Mouse (Mus musculus) heart, postnatal 14 days (tissue): ENCODE results near the gene Lrch4. TPM values are rescaled to one million over a fixed set of nuclear protein-coding genes. Genes with fewer than 3 reads are reported as not detected.

Source experiments
- DNase-seq, 2 experiments: peaks; one replicate each; pipeline ENCODE4 v3.0.0; 2021 to 2022
- intact Hi-C: fragments of 180-260 bp; cut with DNase I; formaldehyde crosslinking; loops from one replicate; pipeline ENCODE4 v1.15.1; 2025
- total RNA-seq, 2 experiments: library from RNA; stranded (reverse); gene quantifications; 2 replicates each; pipeline ENCODE4 v1.2.3; 2021

Gene Lrch4
- total RNA-seq, 2 experiments from 2014 or later = 22.6 to 23.0 TPM

- no peak for DNase-seq
- intact Hi-C loops = no loop called here
These were observed 19.1 kb downstream of the Lrch4 start for GRCm38 (mm10) chr5:137647827-137648601.

GRCm38 (mm10) chr5:137649251-137649650 lies 20.3 kb downstream of the Lrch4 start:
- intact Hi-C loops = no loop called here
- DNase-seq = no peak

- intact Hi-C loops = loop anchor here (5.0 kb wide), 1 partner anchor 138 kb away; no protein-coding TSS in a partner anchor
- DNase-seq = no peak
These were observed 21.0 kb downstream of the Lrch4 start for GRCm38 (mm10) chr5:137649669-137650571.

- intact Hi-C loops = loop anchor here (2.0 to 5.0 kb wide), 2 partner anchors 66 to 140 kb away; no protein-coding TSS in a partner anchor
- peak; percentile 75 to 83 for DNase-seq
These were observed 23.6 kb downstream of the Lrch4 start for GRCm38 (mm10) chr5:137652474-137652873.

- intact Hi-C loops = loop anchor here (2.0 to 5.0 kb wide), 2 partner anchors 67 to 141 kb away; no protein-coding TSS in a partner anchor
These were observed 24.4 kb downstream of the Lrch4 start for GRCm38 (mm10) chr5:137653366-137653765.

GRCm38 (mm10) chr5:137654746-137655145 lies 25.8 kb downstream of the Lrch4 start:
- intact Hi-C loops = loop anchor here (5.0 kb wide), 2 partner anchors 88 to 142 kb away; partner anchors contain the start of gene Nyap1
- no peak for DNase-seq

More at GRCm38 (mm10) chr5:137653366-137653765, 24.4 kb downstream of the Lrch4 start:
- DNase-seq = no peak

GRCm38 (mm10) chr5:137656977-137657376 lies 28.1 kb downstream of the Lrch4 start:
- intact Hi-C loops = loop anchor here (1.0 to 5.0 kb wide), 2 partner anchors 85 to 100 kb away; partner anchors contain the start of gene Nyap1
- peak; percentile 77 to 84 for DNase-seq

- intact Hi-C loops = no loop called here
- peak; percentile 73 to 76 for DNase-seq
These were observed 31.3 kb downstream of the Lrch4 start for GRCm38 (mm10) chr5:137660064-137660688.

GRCm38 (mm10) chr5:137663057-137663456 lies 34.1 kb downstream of the Lrch4 start:
- intact Hi-C loops = no loop called here
- DNase-seq = no peak

GRCm38 (mm10) chr5:137668971-137669370 lies 40.0 kb downstream of the Lrch4 start:
- peak; percentile 53 to 62 for DNase-seq
- intact Hi-C loops = no loop called here

GRCm38 (mm10) chr5:137670240-137670639 lies 41.3 kb downstream of the Lrch4 start:
- intact Hi-C loops = no loop called here
- no peak for DNase-seq

GRCm38 (mm10) chr5:137671443-137672240 lies 42.7 kb downstream of the Lrch4 start:
- intact Hi-C loops = no loop called here

GRCm38 (mm10) chr5:137672361-137672760 lies 43.4 kb downstream of the Lrch4 start:
- intact Hi-C loops = no loop called here
- no peak for DNase-seq

More at GRCm38 (mm10) chr5:137671443-137672240, 42.7 kb downstream of the Lrch4 start:
- DNase-seq = peak; percentile 76 to 78

GRCm38 (mm10) chr5:137673015-137673414 lies 44.1 kb downstream of the Lrch4 start:
- no peak for DNase-seq
- intact Hi-C loops = no loop called here

- intact Hi-C loops = no loop called here
- no peak for DNase-seq
These were observed 45.9 kb downstream of the Lrch4 start for GRCm38 (mm10) chr5:137674786-137675185.

- no peak for DNase-seq
These were observed 48.9 kb downstream of the Lrch4 start for GRCm38 (mm10) chr5:137677859-137678258.

GRCm38 (mm10) chr5:137678736-137679135 lies 49.8 kb downstream of the Lrch4 start:
- DNase-seq = no peak
- intact Hi-C loops = no loop called here

More at GRCm38 (mm10) chr5:137677859-137678258, 48.9 kb downstream of the Lrch4 start:
- intact Hi-C loops = no loop called here

GRCm38 (mm10) chr5:137679726-137680125 lies 50.8 kb downstream of the Lrch4 start:
- DNase-seq = no peak
- intact Hi-C loops = no loop called here

GRCm38 (mm10) chr5:137682526-137682925 lies 53.6 kb downstream of the Lrch4 start:
- no peak for DNase-seq
- intact Hi-C loops = no loop called here
